Mouse (Mus musculus) kidney, postnatal 14 days (tissue): Measurements from ENCODE around the gene Shld2.
"Not testable (repeated sequence)": the region's sequence is repeated elsewhere in the genome, so short reads cannot be mapped to it uniquely, and the experiment has no call there.

Experiments
- DNase-seq: peaks from one replicate; pipeline ENCODE4 v3.0.0; 2022; ENCODE audit warnings: mixed read lengths

Gene Shld2

GRCm38 (mm10) chr14:34279726-34280125 is 30.6 kb downstream of the Shld2 start:
- no peak for DNase-seq

- DNase-seq = no peak
These were observed 35.1 kb downstream of the Shld2 start for GRCm38 (mm10) chr14:34275225-34275624.

- DNase-seq = no peak
These were observed 36.2 kb downstream of the Shld2 start for GRCm38 (mm10) chr14:34274141-34274540.

- DNase-seq = no peak
These were observed 37.0 kb downstream of the Shld2 start for GRCm38 (mm10) chr14:34273280-34273679.

- DNase-seq = peak; percentile 28
These were observed 42.2 kb downstream of the Shld2 start for GRCm38 (mm10) chr14:34268046-34268445.

- DNase-seq = not testable (repeated sequence)
These were observed 51.8 kb downstream of the Shld2 start for GRCm38 (mm10) chr14:34258525-34258924.

- DNase-seq = no peak
These were observed 57.0 kb downstream of the Shld2 start for GRCm38 (mm10) chr14:34253261-34253660.

GRCm38 (mm10) chr14:34252470-34253145 is 57.7 kb downstream of the Shld2 start:
- no peak for DNase-seq

- DNase-seq = no peak
These were observed 69.6 kb downstream of the Shld2 start for GRCm38 (mm10) chr14:34240676-34241075.

GRCm38 (mm10) chr14:34240263-34240662 is 70.0 kb downstream of the Shld2 start:
- no peak for DNase-seq

- peak; percentile 83 for DNase-seq
These were observed 75.5 kb downstream of the Shld2 start for GRCm38 (mm10) chr14:34234630-34235380.

- DNase-seq = no peak
These were observed 76.4 kb downstream of the Shld2 start for GRCm38 (mm10) chr14:34233846-34234245.

- DNase-seq = no peak
These were observed 77.2 kb downstream of the Shld2 start for GRCm38 (mm10) chr14:34232866-34233680.

GRCm38 (mm10) chr14:34232340-34232739 is 78.0 kb downstream of the Shld2 start:
- DNase-seq = no peak

GRCm38 (mm10) chr14:34228830-34229506 is 81.3 kb downstream of the Shld2 start:
- no peak for DNase-seq

- no peak for DNase-seq
These were observed 82.3 kb downstream of the Shld2 start for GRCm38 (mm10) chr14:34227981-34228380.

- DNase-seq = peak; percentile 15
These were observed 83.7 kb downstream of the Shld2 start for GRCm38 (mm10) chr14:34226566-34226965.

- DNase-seq = no peak
These were observed 84.3 kb downstream of the Shld2 start for GRCm38 (mm10) chr14:34225986-34226385.

GRCm38 (mm10) chr14:34223362-34223898 is 86.9 kb downstream of the Shld2 start:
- DNase-seq = no peak

- DNase-seq = no peak
These were observed 88.7 kb downstream of the Shld2 start for GRCm38 (mm10) chr14:34221416-34222077.

- no peak for DNase-seq
These were observed 89.9 kb downstream of the Shld2 start for GRCm38 (mm10) chr14:34220426-34220825.

- DNase-seq = peak; percentile 12
These were observed 90.5 kb downstream of the Shld2 start for GRCm38 (mm10) chr14:34219786-34220198.
